Mouse (Mus musculus) E14TG2a.4 (cell line): Measurements from ENCODE around the gene Olfr875.

Source experiments
- CTCF ChIP-seq: conservative IDR thresholded peaks from 2 replicates; pipeline ENCODE4 v1.5.1; 2014; ENCODE audit warnings: low read length
- NANOG ChIP-seq: IDR thresholded peaks from 2 replicates; pipeline ENCODE4 v1.6.1; 2014; ENCODE audit warnings: borderline replicate concordance, low read length, mixed read lengths
- POU5F1 ChIP-seq: IDR thresholded peaks from 2 replicates; pipeline ENCODE4 v1.6.1; 2014; ENCODE audit warnings: low read length, borderline replicate concordance

DNA sequence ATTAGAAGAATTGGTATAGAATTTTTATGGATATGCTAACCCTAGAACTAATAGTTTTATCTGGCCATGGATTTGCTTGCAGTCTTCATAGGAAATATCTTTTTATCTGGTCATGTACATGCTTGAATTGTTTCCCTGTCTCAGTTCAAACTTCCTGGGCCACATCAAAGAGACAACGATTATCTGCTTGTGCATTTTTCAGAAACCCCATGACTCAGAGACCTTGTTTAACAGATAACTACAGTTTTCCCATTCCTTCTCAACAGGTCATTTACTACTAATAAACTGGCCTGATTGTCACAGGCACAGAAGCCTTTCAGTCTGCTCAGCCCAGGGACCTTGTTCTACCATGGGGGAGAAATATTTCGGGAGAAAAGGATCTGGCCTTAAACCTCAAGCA is 14.8 kb downstream of the Olfr875 start:
- TF ChIP-seq POU5F1 = no peak
- no peak for TF ChIP-seq CTCF
- TF ChIP-seq NANOG = no peak
